Mouse (Mus musculus): ENCODE measurements around the gene Gm21900. TPM values are rescaled to one million over a fixed set of nuclear protein-coding genes. Genes with fewer than 3 reads are reported as not detected.
"Not testable (repeated sequence)": the region's sequence is repeated elsewhere in the genome, so short reads cannot be mapped to it uniquely, and the experiment has no call there.

Gene Gm21900
- polyA plus RNA-seq (2014; fragmentation: Nextera tagmentation; extraction: Ambion mirVana) = not detected in 2 replicates

DNA sequence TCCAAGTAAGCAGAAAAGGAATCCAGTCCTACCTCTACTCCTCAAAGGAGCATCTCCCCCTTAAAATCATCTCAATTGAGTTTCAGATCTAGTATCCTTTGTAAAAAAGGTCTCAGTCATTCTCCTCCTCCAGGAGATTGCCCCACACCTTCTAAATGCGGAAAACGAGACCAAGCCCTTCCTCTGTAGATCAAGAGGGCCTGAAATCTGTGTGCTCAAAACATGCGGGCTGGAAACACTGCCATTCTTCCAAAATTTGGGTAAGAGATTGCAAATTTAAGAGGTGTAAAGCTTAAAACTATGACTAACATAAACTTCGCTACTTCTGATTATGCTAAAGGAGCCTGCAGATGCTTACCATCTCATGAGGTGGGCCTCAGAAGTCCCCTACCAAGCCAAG, at the start of gene Gm21900:
Gene Gm21900, plus strand, starts transcription at position 301 of the 400 bp plus-strand sequence.
- not testable (repeated sequence) for H3K4me3 ChIP-seq (ENCODE audit: low read depth, low read length); H3K27ac ChIP-seq (ENCODE audit: low read depth, low read length); H3K27me3 ChIP-seq (ENCODE audit: control insufficient read depth, insufficient read depth, low read length); H3K9ac ChIP-seq (ENCODE audit: low read depth, low read length); H3K9me3 ChIP-seq (replicated peaks; ENCODE audit: control insufficient read depth, low read length); H3K4me1 ChIP-seq (ENCODE audit: control insufficient read depth, insufficient read depth, low read length); ATAC-seq (replicated peaks; ENCODE audit: insufficient number of reproducible peaks, low FRiP score, low TSS enrichment); H3K4me2 ChIP-seq; H3K36me3 ChIP-seq (ENCODE audit: control insufficient read depth, insufficient read depth, low read length)
- 68% methylated on average over 4 of the region's 4 CpGs for WGBS (ENCODE audit: insufficient replicate concordance)

- not testable (repeated sequence) for H3K4me2 ChIP-seq; H3K9ac ChIP-seq (ENCODE audit: low read depth, low read length); H3K4me3 ChIP-seq (ENCODE audit: low read depth, low read length); H3K9me3 ChIP-seq (replicated peaks; ENCODE audit: control insufficient read depth, low read length); H3K27ac ChIP-seq (ENCODE audit: low read depth, low read length); H3K27me3 ChIP-seq (ENCODE audit: control insufficient read depth, insufficient read depth, low read length); H3K36me3 ChIP-seq (ENCODE audit: control insufficient read depth, insufficient read depth, low read length); ATAC-seq (replicated peaks; ENCODE audit: insufficient number of reproducible peaks, low FRiP score, low TSS enrichment); H3K4me1 ChIP-seq (ENCODE audit: control insufficient read depth, insufficient read depth, low read length)
- WGBS (ENCODE audit: insufficient replicate concordance) = no CpG with 5 or more reads among the region's 25 CpGs
Observed at GRCm38 (mm10) chrY:10643516-10643915, 27.4 kb downstream of the Gm21900 start.

Other genes starting within 250 kb of the Gm21900 start
- gene Gm28510, start 203.6 kb upstream of the Gm21900 start, polyA plus RNA-seq (2014; fragmentation: Nextera tagmentation; extraction: Ambion mirVana) = not detected in 2 replicates
- not detected in 2 replicates for gene Gm20737, start 80.3 kb upstream of the Gm21900 start, polyA plus RNA-seq (2014; fragmentation: Nextera tagmentation; extraction: Ambion mirVana)
- gene Gm21775, start 62.9 kb upstream of the Gm21900 start, polyA plus RNA-seq (2014; fragmentation: Nextera tagmentation; extraction: Ambion mirVana) = not detected in 2 replicates
- not detected in 2 replicates for gene Gm20777, start 136.1 kb downstream of the Gm21900 start, polyA plus RNA-seq (2014; fragmentation: Nextera tagmentation; extraction: Ambion mirVana)